Mouse (Mus musculus): Measurements from ENCODE around the gene Actl7a.

Gene Actl7a

GRCm38 (mm10) chr4:56756966-56757600 is 13.9 kb downstream of the Actl7a start:
- ATAC-seq (ENCODE audit: insufficient number of reproducible peaks, low FRiP score, low TSS enrichment), result no peak

- ATAC-seq (ENCODE audit: insufficient number of reproducible peaks, low FRiP score, low TSS enrichment), result no peak
These were observed 14.5 kb downstream of the Actl7a start for GRCm38 (mm10) chr4:56757693-56758092.

- ATAC-seq (ENCODE audit: insufficient number of reproducible peaks, low FRiP score, low TSS enrichment), result no peak
These were observed 24.7 kb downstream of the Actl7a start for GRCm38 (mm10) chr4:56767861-56768284.

DNA sequence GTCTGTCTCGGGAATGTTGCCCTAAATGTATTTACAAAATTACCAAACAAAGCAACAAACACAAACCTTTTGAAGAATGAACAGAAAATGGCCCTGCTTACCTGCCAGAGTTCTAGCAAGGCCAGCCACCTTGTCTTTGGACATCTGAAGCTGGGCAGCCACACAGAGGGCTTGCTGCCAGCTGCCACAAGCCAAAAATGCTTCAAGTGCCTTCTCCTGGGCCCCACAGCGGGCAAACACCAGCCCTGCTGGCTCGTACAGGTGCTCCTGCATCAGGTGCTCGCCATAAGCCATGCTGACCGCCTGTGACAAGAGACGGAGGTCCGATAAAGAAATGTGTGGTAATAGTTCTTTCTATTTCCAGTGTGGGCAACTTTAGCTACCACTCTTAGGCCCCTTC is 25.7 kb downstream of the Actl7a start:
- ATAC-seq (ENCODE audit: insufficient number of reproducible peaks, low FRiP score, low TSS enrichment), result no peak

DNA sequence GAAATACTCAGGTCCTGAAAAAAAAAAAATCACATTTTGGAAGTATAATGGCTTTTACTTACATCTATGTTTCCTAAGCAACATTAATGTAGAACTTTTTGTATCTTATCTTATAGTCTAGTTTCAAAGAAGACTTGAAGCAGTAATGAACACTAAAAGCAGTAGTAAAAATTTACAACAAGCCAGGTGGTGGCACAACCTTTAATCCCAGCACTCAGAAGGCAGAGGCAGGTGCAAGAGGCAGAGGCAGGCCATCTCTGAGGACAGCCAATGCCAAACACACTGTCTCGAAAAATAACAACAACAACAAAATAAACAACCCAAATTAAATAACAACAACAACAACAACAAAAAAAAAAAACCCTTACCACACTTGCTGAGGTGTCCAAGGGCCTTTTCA is 27.9 kb downstream of the Actl7a start:
- no peak for ATAC-seq (ENCODE audit: insufficient number of reproducible peaks, low FRiP score, low TSS enrichment)

- no peak for ATAC-seq (ENCODE audit: insufficient number of reproducible peaks, low FRiP score, low TSS enrichment)
These were observed 48.2 kb downstream of the Actl7a start for GRCm38 (mm10) chr4:56791373-56791772.
